Mouse (Mus musculus) fibroblast of lung, adult 2 months (primary cell): Measurements from ENCODE around the gene Cdc42ep1.
"Not testable (repeated sequence)": the region's sequence is repeated elsewhere in the genome, so short reads cannot be mapped to it uniquely, and the experiment has no call there.

Source experiments
- DNase-seq: peaks from one replicate; pipeline ENCODE4 v3.0.0-alpha.2; 2011; ENCODE audit warnings: low read depth

Gene Cdc42ep1

GRCm38 (mm10) chr15:78829636-78830035 is 12.8 kb upstream of the Cdc42ep1 start:
- no peak for DNase-seq

GRCm38 (mm10) chr15:78830742-78831719 is 11.4 kb upstream of the Cdc42ep1 start:
- no peak for DNase-seq

GRCm38 (mm10) chr15:78831720-78832657 is 10.4 kb upstream of the Cdc42ep1 start:
- no peak for DNase-seq

- peak; percentile 90 for DNase-seq
Observed at GRCm38 (mm10) chr15:78832701-78833123, 9.7 kb upstream of the Cdc42ep1 start.

- no peak for DNase-seq
Observed at GRCm38 (mm10) chr15:78833582-78833981, 8.8 kb upstream of the Cdc42ep1 start.

GRCm38 (mm10) chr15:78834233-78835005 is 8.0 kb upstream of the Cdc42ep1 start:
- no peak for DNase-seq

- DNase-seq: no peak
Observed at GRCm38 (mm10) chr15:78835200-78836085, 7.0 kb upstream of the Cdc42ep1 start.

- no peak for DNase-seq
Observed at GRCm38 (mm10) chr15:78836086-78836621, 6.3 kb upstream of the Cdc42ep1 start.

GRCm38 (mm10) chr15:78839744-78840143 is 2.7 kb upstream of the Cdc42ep1 start:
- no peak for DNase-seq

- DNase-seq: no peak
Observed at GRCm38 (mm10) chr15:78840241-78840640, 2.2 kb upstream of the Cdc42ep1 start.

- no peak for DNase-seq
Observed at GRCm38 (mm10) chr15:78840751-78841150, 1.7 kb upstream of the Cdc42ep1 start.

GRCm38 (mm10) chr15:78841161-78841790 is 1.1 kb upstream of the Cdc42ep1 start:
- DNase-seq: no peak

GRCm38 (mm10) chr15:78843581-78844469 is 1.4 kb downstream of the Cdc42ep1 start:
- DNase-seq: no peak

- peak; percentile 80 for DNase-seq
Observed at GRCm38 (mm10) chr15:78844791-78845190, 2.4 kb downstream of the Cdc42ep1 start.

- no peak for DNase-seq
Observed at GRCm38 (mm10) chr15:78845321-78845720, 2.9 kb downstream of the Cdc42ep1 start.

GRCm38 (mm10) chr15:78845867-78846266 is 3.4 kb downstream of the Cdc42ep1 start:
- no peak for DNase-seq

GRCm38 (mm10) chr15:78846352-78846751 is 3.9 kb downstream of the Cdc42ep1 start:
- DNase-seq: no peak

GRCm38 (mm10) chr15:78846805-78847204 is 4.4 kb downstream of the Cdc42ep1 start:
- not testable (repeated sequence) for DNase-seq

GRCm38 (mm10) chr15:78848467-78848866 is 6.0 kb downstream of the Cdc42ep1 start:
- no peak for DNase-seq
